Mouse (Mus musculus) heart, postnatal 4 days (tissue): ENCODE measurements around the gene Rcor1. TPM values are rescaled to one million over a fixed set of nuclear protein-coding genes. Genes with fewer than 3 reads are reported as not detected.

ENCODE experiments used
- DNase-seq: peaks from one replicate; pipeline ENCODE4 v3.0.0; 2021
- total RNA-seq, 2 experiments: library from RNA; stranded (reverse); gene quantifications; 2 replicates each; pipeline ENCODE4 v1.2.3; 2021

The Rcor1 gene
- 10 to 100 TPM; 26.0 to 26.8 TPM for total RNA-seq

DNA sequence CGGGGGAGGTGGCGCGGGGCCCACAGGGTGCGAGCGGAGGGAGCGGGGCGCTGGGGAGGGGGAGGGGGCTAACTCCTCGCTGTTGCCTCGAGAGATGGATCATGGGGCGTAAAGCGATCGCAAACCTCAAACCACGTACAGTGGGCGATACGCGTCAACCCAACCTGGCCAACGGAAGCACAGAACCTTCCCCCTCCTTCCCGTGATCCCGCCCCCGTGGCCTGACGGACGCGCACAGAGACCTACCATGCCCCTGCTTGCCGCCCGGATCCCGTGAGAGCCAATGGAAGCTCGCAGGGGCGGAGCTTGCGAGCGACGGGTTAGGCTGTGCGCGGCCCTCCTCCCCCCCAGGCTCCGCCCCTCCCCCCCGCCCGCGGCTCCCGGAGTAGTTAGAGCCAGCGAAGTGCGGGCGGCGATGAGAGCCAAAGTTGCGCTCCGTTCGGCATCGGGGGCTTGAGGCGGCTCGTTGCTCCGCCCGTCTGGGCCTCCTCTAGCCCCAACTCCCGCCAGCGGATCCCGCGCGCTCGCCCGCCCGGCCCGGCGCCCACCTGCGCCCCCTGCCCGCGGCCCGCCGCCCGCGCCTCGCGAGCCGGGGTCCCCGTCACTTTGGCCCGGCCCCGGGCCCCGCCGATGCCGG lies at the start of gene Rcor1:
Gene Rcor1 (plus strand): TSS at position 376 of the 637 bp plus-strand sequence.
- peak; percentile 99 for DNase-seq

DNA sequence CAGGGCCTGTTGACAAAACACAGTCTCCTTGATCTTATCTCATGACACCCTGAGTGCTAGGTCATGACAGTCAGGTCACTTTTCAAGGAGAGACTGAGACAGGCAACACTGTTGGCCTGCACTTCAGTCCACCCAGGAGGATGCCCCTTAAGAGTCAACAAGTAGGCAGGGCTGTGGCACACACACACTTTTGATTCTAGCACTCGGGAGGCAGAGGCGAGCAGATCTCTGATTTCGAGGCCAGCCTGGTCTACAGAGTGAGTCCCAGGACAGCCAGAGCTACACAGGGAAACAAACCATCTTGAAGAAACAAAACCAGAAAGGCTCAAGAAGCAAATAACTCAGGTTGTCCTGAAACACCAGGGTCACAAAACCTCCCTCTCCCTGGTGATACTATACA lies 49.7 kb upstream of the Rcor1 start:
- DNase-seq, result no peak

DNA sequence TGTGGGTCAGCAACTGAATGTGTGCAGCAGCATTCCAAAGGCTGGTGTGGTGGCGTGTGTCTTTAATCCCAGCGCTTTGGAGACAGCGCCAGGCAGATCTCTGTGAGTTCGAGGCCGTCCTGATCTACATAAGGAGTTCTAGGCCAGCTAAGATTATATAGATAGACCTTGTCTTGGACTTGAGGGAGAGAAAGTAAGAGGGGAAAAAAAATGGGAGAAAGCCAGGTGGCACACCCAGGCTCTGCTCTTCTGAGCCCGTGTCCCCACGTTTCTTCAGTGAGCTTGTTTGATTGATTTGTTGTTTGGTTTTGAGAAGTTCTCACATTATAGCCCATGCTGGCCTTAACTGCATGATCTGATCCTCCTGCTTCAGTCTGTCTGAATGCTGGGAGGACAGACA lies 48.7 kb upstream of the Rcor1 start:
- no peak for DNase-seq

DNA sequence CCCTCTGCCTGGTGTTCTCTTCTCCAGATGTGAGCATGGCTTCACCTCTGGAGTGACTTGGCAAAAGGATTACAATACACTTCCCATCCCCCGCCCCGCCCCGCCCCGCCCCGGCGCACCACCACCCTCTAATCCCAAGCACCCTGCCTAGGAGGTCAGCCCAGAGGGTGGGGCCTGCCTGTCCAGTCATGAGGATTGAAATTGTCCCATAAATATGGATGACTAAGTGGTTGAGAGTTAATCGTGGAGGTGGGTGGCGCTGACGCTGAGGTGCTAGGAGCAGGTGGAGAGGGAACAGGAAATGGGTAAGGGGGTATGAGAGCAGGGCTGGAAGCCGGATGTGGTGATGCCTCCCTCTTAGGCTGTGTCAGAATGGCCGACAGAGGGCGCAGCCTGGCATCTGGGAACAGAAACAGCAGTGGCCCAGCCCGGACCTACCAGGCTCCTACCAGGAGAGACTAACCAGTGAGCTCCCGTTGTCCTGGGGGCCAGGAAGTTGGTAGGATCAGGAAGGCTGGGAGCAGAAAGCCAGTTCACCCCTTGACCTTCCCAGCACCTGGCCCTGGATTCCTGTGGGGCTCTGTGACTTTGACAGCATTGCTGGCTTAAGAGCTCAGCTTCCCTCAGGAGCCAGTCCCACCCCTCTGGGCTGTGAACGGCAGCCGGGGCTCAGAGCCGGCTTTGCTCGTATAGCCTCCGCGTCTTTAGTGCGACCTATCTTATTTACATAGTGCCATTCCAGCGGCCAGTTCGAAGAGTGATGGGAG lies 47.6 kb upstream of the Rcor1 start:
- DNase-seq, result peak; percentile 84

DNA sequence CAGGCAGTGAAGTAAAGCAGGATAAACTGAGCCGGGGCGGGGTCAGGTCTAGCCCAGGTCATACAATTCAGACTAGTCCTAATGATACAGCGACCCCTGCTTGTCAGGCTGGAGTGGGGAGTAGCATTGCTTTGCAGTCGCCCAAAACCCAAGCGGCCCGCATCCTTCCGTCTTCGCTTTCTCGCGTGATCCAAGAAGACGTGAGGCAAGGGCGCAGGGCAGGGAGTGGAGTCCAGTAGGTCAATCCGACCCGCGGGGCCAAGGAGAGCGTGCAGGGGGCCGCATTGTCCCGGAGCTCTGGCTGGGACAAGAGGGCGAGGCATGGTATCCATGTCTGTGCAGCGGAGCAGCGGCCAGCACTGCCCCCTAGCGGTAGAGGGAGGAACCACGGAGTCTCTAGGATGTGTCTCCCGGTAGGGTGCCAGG lies 47.0 kb upstream of the Rcor1 start:
- peak; percentile 96 for DNase-seq

DNA sequence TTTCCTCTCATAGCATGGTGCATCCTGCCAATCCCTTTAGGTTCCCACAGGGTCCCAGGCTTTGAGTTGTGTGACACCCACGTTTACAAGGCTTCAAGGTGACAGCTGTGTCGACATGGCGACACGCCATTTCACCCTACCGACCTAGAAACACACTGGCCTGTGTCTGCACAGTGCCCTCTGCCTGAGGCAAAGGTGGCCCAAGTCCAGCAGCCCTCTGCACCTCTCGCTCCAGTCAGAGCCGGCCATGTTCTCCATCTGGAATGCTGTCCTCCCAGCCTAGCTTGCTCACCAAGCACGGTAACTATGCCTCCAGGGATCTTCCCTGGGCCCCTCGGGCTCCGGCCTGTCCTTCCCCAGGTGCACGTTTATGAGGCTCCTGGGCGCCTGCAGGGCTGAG lies 46.4 kb upstream of the Rcor1 start:
- no peak for DNase-seq

DNA sequence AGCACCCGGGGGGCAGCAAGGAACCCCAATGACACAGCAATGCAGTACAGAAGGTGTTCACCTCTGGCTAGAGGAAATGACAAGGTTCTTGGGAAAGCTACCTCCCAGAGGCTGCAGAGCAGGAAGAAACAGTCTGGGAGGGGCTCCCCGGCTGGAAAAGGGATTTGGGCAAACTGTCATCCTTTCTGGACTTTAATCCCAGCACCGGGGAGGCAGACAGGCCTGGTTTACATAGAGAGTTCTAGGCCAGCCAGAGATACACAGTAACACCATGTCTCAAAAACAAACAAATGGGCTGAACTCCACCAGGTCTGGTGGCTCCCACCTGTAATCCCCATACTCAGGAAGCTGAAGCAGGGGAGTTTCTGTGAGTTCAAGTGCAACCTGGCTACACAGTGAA lies 45.9 kb upstream of the Rcor1 start:
- DNase-seq, result no peak

DNA sequence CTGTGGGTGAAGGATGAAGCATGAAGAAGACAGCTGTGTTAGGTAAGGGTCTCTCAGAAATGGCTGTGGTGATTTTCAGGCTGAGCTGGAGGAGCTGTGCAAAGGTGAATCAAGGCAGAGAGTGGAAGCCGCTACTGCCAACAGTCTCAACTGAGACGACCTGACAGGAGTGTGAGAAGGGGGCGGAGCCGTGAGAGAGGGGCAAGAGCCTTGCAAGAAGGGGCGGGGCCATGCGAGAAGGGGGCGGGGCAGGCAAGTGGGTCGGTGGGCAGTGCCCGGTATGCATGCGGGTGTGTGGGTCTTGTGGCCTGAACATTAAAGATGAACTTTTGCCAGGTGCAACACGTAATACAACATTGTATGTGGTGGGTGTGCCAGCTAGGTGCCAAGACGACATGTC lies 44.5 kb upstream of the Rcor1 start:
- no peak for DNase-seq

DNA sequence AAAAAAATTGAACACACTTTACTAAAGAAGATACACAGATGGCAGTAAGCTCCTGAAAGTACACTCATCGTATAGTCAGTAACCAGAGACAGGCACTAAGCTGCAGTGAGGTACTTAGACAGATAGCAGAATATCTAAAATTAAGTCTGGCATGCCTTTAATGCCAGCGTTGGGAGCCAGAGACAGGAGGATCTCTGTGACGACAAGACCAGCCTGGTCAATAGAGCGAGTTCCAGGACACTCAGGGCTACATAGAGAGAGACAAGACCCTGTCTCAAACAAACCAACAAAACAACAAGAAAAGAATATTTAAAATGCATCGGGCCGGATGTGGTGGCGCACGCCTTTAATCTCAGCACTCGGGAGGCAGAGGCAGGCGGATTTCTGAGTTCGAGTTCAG lies 41.1 kb upstream of the Rcor1 start:
- DNase-seq, result no peak

DNA sequence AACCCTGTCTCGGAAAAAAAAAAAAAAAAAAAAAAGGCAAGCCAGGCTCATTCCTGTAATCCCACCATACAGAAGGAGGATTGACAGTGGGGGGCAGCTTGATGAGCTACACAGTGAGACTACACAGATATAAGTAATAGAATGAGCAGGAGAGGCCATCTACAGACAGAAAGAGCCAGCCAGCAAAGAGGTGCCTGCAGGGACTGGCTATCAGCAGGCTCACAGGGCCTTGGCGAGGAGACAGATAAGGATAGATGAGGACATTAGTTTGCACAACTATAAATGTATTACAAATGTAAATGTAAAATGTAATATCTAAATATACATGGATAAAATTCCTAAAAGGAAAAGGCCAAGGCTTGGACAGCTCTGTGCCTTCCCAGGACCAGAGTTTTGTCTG lies 39.3 kb upstream of the Rcor1 start:
- DNase-seq, result no peak

DNA sequence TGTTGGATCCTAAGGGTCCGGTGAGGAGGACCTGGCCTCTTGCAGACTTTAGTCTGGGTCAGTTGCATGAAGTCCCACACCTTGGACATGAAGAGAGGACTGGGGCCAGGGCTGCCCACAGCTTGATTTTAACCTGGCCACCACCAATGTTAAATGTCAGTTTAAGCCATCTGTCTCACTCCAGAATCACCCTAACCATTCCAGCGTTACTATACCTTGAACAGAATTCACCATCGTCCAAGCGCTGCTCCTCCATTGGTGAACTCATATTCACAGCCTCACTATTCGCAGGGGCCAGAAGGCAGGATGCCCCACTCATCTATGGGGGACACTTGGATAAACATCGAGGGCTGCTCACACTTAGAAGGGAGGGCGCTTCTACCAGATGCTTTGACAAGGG lies 38.2 kb upstream of the Rcor1 start:
- DNase-seq, result no peak

DNA sequence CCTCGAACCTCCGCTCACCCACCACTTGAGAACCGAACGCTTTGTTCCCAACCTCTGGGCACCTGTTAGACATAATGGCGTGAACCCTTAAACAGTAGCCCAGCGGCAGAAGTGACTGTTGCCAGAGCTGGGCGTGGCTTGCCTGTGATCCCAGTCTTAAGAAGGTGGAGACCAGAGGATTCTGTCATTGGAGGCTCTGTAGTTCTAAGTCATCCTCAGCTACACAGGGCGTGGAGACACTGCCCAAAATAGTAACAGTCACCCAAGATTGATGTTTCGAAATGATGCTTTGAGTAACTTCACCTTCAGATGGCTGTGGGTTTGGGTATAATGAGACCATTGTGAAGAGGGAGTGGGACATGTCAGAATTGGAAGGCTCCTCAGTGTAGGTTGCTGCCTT lies 35.0 kb upstream of the Rcor1 start:
- no peak for DNase-seq

DNA sequence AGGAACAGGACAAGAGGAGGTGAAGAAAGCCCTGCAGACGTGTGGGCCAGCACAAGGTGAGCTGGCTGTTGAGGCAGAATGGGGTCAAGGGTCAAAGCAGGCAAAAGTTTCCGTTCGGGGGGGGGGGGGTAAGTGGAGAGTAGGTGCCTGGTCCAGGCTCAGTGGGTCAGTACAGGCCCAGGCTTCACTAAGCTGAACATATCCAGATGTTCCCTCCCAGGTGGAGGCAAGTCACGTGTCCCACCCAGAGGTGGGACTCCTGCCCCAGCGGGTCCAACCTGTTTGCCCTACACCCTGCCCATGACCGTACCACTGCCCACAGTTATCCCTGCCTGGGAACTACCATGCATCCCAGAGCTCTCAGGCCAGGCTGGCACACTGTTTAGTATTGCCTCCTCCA lies 33.3 kb upstream of the Rcor1 start:
- DNase-seq, result no peak

DNA sequence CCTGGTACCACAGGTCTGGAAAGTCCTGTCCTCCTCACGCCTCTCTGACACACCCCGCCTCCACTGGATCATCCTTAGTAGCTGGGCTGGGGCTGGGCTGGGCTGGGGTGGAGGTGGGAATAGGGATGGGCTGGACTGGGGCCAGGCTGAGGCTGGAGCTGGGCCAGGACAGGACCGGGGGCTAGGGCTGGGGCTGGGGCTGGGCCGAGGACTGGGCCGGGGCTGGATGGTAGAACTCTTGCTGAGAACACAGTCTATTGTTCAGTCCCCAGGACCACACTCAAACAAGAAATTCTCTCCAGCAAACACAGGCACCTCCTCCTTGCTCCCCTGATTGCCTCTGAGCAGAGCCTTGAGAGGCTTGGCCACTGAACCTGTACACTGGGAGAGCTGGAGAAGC lies 32.8 kb upstream of the Rcor1 start:
- DNase-seq, result no peak

DNA sequence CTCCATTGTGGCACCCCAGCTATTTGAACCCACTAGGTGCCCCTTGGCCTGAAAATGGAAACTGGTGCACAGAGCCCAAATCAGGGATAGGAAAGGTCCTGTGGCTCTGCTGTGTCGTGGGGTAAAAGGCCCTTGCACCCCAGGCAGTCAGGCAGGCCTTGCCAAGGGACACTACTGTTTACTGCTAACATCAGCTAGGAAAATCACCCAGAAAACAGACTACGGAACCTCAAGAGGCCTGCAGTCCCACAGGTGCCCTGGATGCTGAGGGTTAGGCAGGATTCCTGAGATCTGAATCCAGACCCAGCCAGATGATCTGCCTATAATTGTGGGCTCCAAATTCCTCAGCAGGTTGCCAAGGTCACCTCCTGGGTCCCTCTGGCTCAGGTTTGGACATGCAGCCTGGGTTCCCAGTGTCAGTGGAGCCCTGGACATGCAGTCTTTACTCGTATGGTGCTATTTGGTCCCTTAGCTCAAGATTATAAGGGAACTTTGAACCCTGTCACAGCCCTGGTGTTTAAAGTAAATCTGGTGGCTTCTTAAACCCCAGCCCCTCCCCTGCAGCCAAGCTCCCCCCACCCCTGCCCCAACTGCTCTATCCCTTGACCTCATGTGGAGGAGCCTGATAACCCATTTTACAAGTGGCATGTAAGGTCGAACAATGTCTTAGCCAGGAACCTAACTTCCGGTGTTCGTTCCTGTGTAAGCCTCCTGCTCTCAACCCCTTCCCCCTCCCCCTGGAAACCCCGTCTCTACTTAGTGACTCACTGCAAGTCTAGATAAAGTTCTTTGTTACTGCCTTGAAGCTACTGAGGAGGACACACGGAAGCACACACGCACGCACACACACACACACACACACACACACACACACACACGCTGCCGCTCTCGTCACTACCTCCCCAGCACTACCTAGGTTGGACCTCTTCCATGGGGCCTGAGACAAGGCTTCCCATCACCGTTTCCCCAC lies 31.7 kb upstream of the Rcor1 start:
- peak; percentile 64 for DNase-seq

DNA sequence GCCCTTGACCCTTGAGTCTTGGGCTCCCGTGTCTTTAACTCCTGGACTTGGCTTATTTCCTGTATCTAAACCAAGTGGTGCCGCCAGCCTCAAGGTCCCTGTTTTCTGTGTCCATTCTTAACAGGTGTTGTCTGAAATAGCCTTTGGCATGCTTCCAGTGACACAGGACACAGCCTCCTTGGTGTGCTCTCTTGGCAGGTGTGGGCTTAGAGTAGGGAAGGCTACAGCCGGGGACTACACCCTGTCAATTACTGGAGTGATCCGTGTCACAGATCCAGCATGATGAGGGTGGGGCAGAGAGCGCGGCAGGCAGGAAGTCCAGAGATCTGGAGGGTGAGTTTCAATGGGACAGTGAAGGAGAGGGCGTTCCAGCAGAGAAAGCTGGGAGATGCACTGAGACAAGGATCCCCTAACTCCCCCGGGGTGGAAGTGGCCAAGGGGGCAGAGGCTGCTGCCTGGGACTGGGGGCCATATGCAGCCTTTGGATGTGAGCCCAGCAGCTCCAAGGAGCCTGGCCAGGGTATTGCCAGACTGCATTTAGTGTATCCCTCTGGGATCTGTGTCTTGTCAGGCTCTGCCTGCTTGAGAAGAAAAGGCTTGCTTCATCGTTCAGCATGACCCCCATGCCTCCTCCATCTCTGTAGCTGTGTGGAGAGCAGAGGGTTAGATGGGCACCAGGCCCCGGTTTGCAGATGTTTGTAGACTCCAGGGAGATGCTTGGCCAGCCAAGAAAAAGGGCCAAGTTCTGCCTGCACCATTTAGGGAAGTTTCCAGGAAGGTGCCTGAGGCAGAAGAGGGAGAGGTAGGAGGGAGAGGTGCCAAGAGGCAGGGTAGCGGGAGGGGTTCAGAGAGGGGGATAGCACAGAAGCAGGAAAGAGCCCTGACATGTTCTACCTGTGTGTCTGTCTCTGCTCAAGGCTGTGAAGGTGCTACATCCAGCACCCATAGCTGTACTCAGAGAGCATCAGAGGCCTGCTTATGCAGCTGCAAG lies 30.4 kb upstream of the Rcor1 start:
- DNase-seq, result peak; percentile 25

DNA sequence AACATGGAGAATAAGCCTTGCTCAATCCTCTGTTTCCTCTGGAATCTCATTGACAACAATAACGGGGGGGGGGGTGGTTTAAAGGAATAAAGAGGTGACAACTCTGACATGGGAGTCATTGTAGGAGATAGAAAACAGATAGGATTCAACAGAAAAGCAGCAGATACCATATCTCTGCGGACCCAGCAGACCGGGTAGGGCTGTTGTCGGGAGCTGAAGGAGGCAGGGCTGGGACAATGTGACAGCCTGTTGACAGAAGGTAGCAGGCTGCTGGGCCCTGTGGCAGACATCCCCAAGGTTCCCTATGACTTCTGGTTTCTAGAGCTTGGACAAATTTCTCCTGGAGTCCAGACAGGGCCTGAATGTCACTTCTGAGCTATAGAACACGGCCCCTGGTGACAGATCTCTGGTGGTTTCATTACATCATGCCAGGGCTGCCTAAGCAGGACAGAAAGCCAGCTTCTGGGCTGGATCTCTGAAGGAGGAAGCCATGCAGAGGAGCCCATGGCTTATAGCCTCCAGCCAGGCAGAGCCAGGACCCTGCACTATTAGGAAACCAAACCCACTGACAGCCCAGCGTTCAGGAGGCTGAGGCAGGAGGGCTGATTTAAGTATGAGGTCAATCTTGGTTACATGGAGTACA lies 29.4 kb upstream of the Rcor1 start:
- no peak for DNase-seq

DNA sequence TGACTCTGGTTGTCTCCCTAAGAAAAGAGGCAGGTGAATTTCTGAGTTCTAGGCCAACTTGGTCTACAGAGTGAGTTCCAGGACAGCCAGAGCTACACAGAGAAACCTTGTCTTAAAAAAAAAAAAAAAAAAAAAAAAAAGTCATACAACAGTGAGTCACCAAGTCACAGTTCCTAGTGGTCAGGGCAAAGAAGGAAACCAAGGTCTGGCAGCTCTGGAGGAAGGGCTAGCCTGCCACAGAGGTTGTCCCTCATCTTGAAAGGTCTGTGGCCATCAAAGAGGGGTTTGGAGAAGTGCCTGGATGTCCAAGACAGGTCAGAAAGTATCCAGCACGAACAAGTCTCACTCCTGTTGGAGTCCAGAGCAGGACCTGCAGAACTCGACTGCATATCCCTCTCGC lies 22.3 kb upstream of the Rcor1 start:
- no peak for DNase-seq

DNA sequence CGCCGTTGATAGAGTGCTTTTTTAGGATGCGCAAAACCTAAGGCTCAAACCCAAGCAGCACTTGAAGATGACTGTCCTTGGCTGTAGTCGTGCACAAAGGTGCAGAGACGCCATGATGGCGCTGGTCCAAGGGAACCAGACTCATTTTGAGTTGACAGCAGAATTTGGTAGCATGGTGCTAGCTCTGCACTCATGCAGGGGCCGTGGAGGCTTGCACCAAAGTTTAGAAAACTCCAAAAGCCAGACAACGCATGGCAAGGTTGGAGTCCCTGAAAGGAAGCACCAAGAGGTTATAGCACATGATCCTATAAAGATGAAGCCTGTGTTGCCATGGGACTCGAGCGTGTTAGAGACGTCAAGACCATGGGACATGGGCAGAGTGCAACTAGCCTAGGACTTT lies 21.1 kb upstream of the Rcor1 start:
- DNase-seq, result no peak

DNA sequence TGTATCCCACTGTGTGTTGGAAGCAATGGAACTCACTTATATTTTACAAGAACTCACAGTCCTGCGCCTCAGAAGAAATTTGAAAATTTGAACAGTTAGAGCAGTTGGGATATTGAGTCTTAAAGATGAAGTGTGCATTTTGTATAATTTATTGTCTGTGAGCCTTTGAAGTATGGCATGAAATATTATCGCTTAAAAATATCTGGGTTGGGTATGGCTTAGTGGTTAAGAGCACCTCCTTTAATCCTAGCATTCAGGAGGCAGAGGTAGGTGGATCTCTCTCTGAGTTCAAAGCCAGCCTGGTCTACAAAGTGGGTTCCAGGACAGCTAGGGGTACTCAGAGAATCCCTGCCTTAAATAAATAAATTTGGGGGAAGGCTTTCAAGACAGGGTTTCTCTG lies 20.1 kb upstream of the Rcor1 start:
- no peak for DNase-seq

DNA sequence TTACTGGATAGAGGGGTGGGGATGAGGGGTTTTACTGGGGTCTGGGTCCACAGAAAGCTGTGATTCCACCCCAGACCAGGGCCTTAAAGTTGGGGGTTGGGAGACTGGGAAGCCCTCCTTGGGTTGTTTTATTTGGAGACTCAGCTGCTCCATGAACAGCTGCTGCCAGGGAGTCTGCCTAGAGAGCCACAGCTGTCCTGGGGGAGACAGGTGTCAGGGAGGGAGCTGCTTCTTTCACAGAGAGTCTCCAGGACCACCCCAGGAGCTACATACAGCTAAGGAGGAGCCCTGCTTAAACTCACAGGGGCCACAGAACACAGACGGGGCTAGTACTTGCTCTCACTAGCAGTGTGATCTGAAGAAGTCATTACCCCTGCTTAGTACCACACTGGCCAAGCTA lies 18.0 kb upstream of the Rcor1 start:
- DNase-seq, result no peak
